Mouse (Mus musculus): ENCODE measurements around the gene Zfp30. TPM values are rescaled to one million over a fixed set of nuclear protein-coding genes. Genes with fewer than 3 reads are reported as not detected.
A peak's percentile ranks its signal among the peaks of the same experiment; 100 is the strongest.

The Zfp30 gene
- polyA plus RNA-seq (2015; fragmentation: Nextera tagmentation; extraction: Ambion mirVana), result 8.1 and 9.6 TPM in 2 replicates

DNA sequence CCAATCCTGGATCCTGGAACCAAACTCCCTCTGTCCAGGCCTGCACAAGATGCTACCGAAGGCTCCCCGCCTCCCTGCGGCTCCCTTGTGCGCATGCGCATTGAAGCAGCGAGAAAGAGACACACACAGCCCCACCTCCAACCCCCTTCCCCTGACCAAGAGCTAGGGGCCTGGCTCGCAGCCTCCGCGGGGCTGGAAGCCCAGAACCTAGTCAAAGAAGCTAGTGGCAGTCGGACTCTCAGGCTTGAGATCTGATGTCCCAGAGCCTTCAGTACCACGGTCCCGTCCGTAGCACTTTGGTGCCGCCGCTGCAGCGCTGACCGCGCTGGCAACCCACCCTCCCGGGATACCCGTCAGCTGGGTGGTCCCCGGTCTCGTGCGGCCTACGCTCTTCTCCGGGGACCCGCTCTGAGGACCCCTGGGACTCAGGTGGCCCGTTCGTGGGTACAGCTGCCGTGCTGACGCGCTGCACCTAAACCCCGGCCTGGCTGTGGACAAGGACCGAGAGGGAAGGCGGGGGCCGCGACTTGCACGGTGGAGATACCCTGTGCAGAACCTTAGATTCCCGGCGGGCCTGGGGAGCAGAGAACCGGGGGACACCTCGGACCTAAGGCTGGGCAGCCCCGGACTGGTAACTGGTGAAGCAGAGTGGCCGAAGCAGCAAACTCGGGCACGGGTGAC is at the start of gene Zfp30:
Gene Zfp30 (plus strand): TSS at position 128 of the 681 bp plus-strand sequence.

GRCm38 (mm10) chr7:29768090-29768900 is 15.5 kb upstream of the Zfp30 start, which contains the start of gene Zfp84:
Gene Zfp84, plus strand, starts transcription at chr7:29768552.

DNA sequence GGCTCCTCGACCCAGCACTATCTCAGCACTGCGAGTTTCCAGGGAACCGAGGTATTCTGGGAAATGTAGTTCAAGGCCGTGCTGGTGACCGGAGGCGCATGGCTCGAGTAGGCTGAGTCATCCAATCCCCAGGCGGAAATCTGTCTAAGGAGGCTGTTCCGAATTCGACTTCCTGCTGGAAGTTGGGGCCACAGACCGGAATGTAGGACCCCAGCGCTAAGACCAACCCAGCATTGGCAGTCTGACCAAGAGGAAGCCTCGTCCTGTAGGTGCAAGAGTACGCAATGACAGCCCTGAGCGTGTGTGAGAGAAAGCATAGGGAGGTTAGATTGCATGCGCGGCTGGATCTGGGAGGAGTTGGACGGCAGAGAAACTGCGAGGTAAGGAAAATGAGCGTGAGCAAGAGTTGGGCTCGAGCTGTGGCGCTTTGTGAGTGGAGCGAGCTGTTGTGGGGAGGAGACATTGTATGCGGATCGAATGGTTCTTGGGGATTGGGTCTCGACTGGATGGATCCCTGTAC is 32.2 kb downstream of the Zfp30 start, which contains the start of gene Zfp790:
Gene Zfp790 (plus strand): TSS at position 205 of the 520 bp plus-strand sequence.

MicroRNA genes within 50 kb of the gene (microRNA counts, 519-probe panel; counts per million panel counts)
- 296 counts per million, percentile 58 among the panel's probes with 10 or more counts for microRNA mmu-miR-1964

Small RNA genes within 50 kb of the gene (microRNA-seq; reads per million reads assigned to microRNA genes)
- 1.6 to 1.9 reads per million in 2 experiments for gene Mir1964

Other genes with a start within 250 kb of the Zfp30 start
- not detected in 2 replicates for gene Catsperg2, start 57.0 kb upstream of the Zfp30 start, polyA plus RNA-seq (2015; fragmentation: Nextera tagmentation; extraction: Ambion mirVana)
- gene Zfp84, start 15.4 kb upstream of the Zfp30 start, polyA plus RNA-seq (2015; fragmentation: Nextera tagmentation; extraction: Ambion mirVana), result 7.2 and 7.7 TPM in 2 replicates
- gene Zfp790, start 32.1 kb downstream of the Zfp30 start, polyA plus RNA-seq (2015; fragmentation: Nextera tagmentation; extraction: Ambion mirVana), result 6.4 TPM in 2 replicates
- gene Zfp940, start 69.7 kb downstream of the Zfp30 start, polyA plus RNA-seq (2015; fragmentation: Nextera tagmentation; extraction: Ambion mirVana), result 0.67 and 0.78 TPM in 2 replicates
- 3.1 and 3.4 TPM in 2 replicates for gene Zfp420, start 76.0 kb downstream of the Zfp30 start, polyA plus RNA-seq (2015; fragmentation: Nextera tagmentation; extraction: Ambion mirVana)
- gene Zfp27, start 122.6 kb downstream of the Zfp30 start, polyA plus RNA-seq (2015; fragmentation: Nextera tagmentation; extraction: Ambion mirVana), result 4.8 and 6.9 TPM in 2 replicates
- 4.1 and 5.6 TPM in 2 replicates for gene Zfp383, start 124.2 kb downstream of the Zfp30 start, polyA plus RNA-seq (2015; fragmentation: Nextera tagmentation; extraction: Ambion mirVana)
- gene Zfp74, start 170.1 kb downstream of the Zfp30 start, polyA plus RNA-seq (2015; fragmentation: Nextera tagmentation; extraction: Ambion mirVana), result 4.9 and 5.2 TPM in 2 replicates
- gene Zfp568, start 200.0 kb downstream of the Zfp30 start, polyA plus RNA-seq (2015; fragmentation: Nextera tagmentation; extraction: Ambion mirVana), result 31.5 and 37.1 TPM in 2 replicates

All from skeletal muscle tissue, postnatal 0 days (tissue).